Mouse (Mus musculus): Measurements from ENCODE around the gene Cntrl.

The Cntrl gene

GRCm38 (mm10) chr2:35173666-35174065 is 64.4 kb downstream of the Cntrl start:
- no peak for DNase-seq (ENCODE audit: low spot score in 2 of 2)

- DNase-seq (ENCODE audit: low spot score in 2 of 2): no peak
These were observed 64.8 kb downstream of the Cntrl start for GRCm38 (mm10) chr2:35174100-35174499.

- no peak for DNase-seq (ENCODE audit: low spot score in 2 of 2)
These were observed 66.2 kb downstream of the Cntrl start for GRCm38 (mm10) chr2:35175281-35176065.

DNA sequence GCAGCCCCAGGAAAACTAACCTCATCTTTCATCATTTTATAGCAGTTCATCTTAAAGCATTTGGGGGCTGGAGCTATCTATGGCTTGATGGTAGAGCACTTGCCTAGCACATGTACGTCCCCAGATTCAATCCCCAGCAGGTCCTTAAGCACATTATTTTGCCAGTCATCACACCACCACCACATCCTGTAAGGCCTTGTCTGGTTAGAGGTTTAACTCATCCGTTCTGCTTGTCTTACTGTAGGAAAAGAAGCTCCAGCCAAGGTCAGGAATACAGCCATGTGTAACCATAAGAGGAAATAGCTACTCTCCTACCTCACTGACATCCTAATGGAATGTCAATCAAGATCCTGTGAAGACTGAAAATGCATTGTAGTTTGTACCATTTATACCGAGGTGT is 68.9 kb downstream of the Cntrl start:
- no peak for DNase-seq (ENCODE audit: low spot score in 2 of 2)

GRCm38 (mm10) chr2:35183115-35183673 is 73.9 kb downstream of the Cntrl start:
- DNase-seq (ENCODE audit: low spot score in 2 of 2): no peak

DNA sequence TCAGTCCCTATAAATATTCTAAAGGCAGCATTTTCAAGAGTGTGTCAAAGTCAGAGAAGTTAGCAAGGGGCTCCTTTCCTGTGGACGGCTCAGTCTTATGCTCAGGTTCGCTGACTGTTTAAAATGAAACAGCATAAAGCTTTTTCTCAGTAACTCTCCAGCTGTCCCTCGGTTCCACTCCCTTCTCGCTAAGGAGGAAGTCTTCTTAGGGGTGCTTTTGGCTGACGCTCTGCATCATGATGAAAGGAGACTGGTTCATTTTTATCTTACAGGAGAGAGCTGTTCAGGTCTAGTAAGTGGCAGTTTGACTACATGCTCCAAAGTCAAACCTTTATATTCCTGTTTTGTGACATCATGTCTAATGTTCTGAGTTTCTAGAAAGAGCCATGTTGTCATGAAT is 79.6 kb downstream of the Cntrl start:
- no peak for DNase-seq (ENCODE audit: low spot score in 2 of 2)

DNA sequence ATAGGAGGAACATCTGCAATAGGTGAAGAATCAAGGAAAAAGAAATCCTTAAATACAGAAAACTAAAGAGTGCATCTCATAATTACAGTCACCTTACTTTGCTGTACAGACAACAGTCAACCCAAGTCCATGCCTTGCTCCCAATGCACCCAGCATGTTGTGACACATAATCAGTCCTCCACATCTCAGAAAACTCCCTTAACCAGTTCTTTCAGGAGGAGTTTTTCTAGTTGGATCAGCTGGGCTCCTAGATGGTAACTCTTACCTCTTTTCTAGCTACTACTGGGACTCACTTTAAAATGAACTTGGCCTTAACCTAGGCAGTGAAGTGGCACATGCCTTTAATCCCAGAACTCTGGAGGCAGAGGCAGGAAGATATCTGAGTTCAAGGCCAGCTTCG is 84.7 kb downstream of the Cntrl start:
- DNase-seq (ENCODE audit: low spot score in 2 of 2): peak in 1 of 2 experiments; percentile 22

- no peak for DNase-seq (ENCODE audit: low spot score in 2 of 2)
These were observed 86.6 kb downstream of the Cntrl start for GRCm38 (mm10) chr2:35195626-35196544.

- no peak for DNase-seq (ENCODE audit: low spot score in 2 of 2)
These were observed 90.2 kb downstream of the Cntrl start for GRCm38 (mm10) chr2:35199541-35199940.

DNA sequence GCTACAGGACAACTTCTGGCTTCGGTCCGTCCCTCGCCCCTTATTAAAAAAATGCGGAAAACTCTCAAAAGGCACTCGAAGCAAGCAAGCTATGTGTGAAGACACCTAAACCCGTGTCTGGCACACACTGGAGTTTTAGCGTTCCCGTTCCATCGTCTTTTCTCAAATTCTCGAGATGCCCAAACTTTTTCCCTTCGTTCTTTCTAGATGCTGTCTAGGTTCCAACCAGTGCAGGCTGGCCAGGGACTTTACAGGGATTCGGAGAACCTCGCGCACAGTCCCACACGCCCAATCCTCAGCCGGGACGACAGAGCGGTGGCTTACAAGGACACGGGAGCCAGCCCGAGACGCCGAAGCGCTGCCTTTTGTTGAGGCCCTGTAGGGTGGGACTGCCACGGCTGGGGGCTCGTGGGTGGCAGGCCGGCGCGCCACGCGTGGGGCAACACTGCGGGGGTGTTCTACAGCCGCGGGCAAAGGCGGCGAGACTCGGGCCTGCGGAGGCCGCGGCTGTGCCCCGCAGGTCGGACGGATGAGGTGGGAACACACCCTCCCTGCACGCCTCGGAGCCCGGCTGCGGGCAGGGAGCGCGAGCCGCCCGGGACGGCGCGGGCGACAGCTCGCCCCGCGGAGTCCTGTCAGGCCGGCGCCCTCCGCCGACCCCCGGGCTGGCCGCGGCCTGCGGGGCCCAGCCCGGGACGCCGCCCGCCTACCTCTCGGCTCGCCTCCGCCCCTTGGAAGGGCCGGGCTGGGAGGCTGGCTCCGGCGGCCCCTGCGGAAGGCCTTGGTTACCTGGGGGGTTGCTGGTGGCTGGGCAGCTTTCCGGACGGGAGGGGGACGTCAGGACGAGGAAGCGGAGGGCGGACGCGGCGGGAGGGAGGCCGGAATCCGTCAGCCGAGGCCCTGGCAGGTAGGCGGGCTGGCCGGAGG is 90.9 kb downstream of the Cntrl start:
- peak; percentile 25 to 47 for DNase-seq (ENCODE audit: low spot score in 2 of 2)

- peak; percentile 98 to 100 for DNase-seq (ENCODE audit: low spot score in 2 of 2)
These were observed 91.8 kb downstream of the Cntrl start, which contains the start of gene Rab14 for GRCm38 (mm10) chr2:35200898-35201668. Gene Rab14 (minus strand): TSS chr2:35201120.

DNA sequence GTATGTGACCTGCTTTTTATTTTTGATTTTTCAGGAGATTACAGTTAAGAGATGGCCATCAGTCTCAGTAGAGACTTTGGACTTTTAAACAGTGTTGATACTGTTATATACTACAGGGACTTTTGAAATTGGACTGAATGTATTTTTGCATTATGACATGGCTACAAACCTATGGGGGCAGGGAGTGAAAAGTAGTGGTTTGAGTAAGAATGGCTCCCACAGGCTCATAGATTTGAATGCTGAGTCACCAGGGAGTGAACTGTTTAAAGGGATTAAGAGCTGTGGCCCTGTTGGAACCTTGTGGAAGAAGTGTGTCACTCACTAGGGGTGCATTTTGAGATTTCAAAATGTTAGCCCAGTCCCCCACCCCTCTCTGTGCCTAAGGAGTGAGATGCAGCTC is 94.4 kb downstream of the Cntrl start:
- no peak for DNase-seq (ENCODE audit: low spot score in 2 of 2)

DNA sequence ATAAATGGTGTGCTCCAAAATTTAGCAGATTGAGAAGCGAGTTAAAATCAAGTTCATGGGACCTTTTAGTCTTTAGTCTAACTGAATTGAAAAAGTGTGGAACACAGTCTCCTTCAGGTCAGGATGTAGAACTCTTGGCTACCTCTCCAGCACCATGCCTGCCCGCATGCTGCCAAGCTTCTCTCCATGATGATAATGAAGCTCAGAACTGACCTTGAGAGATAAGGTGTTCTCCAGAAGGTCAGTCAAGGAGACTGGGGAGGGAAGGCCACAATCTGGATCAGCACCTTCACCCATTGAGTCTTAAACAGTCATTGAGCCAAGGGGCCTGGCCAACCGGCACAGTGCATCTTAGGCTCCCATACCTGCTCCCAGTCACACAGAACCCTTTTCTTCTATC is 97.5 kb downstream of the Cntrl start:
- DNase-seq (ENCODE audit: low spot score in 2 of 2): no peak

GRCm38 (mm10) chr2:35208054-35208453 is 98.8 kb downstream of the Cntrl start:
- no peak for DNase-seq (ENCODE audit: low spot score in 2 of 2)

- DNase-seq (ENCODE audit: low spot score in 2 of 2): no peak
These were observed 99.8 kb downstream of the Cntrl start for GRCm38 (mm10) chr2:35208931-35209665.

- DNase-seq (ENCODE audit: low spot score in 2 of 2): no peak
These were observed 102.4 kb downstream of the Cntrl start for GRCm38 (mm10) chr2:35211681-35212080.

DNA sequence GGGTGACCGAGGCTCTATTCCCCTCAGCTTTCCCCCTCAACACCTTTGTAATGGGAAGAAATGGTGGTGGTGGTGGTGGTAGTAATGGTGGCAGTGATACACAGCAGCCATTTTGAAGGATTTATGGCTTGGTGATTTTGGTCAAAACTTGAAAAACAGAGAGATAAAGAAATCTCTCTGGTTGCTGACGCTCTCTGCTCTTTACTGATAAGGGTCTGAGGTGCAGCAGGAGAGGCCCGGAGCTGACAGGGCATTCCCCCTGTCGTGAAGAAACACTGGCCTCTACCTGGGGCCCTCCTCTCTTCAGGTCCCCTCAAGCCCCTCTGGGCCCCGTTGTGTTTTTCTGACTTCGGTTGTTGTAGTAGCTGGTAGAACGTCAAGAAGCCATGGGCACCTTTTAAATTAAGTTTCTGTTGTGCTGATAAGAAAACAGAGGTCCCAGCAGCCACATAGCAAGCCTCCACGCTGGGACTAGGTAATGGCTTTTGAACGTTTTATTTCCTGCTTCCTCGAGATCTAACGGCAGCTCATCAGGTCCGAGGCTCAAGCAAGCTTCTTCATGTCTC is 104.1 kb downstream of the Cntrl start:
- DNase-seq (ENCODE audit: low spot score in 2 of 2): no peak

DNA sequence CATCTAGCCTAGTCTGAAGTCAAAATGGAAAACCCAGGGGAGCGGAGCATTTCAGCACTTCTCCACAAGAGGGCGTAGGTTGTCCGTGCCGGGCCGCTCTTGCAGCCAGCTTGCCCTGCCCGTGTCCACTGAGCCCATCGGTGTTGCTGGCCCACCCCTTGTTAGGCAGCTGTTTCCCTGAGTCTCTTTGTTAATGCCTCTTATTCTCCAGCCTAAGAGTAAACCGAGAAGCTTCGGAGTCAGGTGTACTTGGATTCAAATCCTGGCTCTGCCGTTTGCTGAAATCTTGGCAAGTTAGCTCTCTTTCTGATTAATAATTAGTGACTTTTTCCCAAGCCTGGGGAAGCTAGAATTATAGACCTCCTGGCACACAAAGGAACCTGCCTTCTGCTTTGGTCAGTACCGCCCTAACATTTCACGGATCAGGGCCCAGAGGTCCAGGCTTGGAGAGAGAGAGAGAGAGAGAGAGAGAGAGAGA is 105.6 kb downstream of the Cntrl start:
- peak; percentile 76 to 80 for DNase-seq (ENCODE audit: low spot score in 2 of 2)

DNA sequence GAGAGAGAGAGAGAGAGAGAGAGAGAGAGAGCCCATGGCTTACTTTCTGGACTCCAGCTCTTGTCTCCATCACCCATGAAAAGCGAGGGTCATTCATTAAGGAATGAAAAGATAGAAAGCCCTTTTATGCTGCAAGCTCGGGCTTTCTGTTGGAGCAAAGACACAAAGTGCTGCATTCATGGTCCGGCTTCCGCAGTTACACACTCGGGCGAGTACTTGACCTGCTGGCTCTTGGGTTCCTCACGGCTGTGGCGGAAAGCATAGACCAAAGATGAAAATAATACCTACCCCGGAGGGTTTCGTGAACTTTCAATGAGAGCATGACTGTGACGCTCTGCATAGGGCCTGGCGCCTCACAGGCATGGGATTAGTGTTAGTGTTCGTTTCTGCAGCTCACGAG is 106.1 kb downstream of the Cntrl start:
- no peak for DNase-seq (ENCODE audit: low spot score in 2 of 2)
